Mouse (Mus musculus): ENCODE data around the gene Tmprss6.

The Tmprss6 gene

DNA sequence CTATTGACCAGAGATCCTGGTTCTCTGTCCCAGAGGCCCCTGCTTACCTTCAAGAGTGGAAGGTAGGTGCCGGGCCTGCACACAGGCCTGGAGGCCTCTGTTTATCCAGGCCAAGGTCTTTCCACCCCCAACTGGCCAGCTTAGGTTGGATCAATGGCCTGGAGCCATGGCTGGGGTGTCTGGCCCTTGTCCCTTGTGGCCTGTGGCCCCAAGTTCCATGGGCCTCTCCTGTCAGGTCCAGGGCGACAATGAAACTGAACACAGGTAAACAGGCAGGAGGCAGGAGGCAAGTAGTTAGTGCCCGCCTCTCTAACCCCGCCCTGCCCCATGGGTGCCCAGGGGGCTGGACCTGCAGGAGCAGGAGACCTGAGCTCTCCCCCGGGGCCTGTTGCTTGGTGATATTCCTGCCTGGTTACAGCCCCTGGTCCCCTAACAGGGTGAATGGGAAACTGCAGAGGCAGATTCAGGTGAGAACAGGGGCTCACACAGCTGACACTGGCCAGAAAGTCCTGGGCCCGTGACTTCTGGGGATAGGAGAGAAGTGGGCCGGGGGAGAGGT lies at the start of gene Tmprss6:
Tmprss6 (minus strand) TSS at position 256 of the 559 bp plus-strand sequence.
- DNase-seq (ENCODE audit: low spot score in 2 of 2): no peak

DNA sequence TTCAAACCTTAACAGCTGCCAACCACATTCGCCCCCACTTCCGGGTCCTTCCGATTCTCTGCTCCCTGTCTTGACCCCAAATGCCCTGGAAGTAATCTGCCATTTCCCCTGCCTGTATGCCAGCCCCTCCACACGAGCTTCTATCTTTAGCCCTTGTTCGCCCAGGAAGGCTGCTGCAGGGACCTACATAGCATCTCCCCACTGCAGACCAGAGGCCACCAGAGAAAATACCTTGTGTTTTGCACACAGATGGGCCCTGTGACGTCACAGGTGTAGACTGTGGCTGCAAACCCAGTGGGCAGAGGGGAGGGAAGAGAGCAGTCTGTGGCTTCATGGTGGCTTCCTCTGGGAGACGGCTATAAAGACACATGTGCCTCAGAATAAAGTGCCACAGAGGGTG lies 49.8 kb upstream of the Tmprss6 start:
- no peak for DNase-seq (ENCODE audit: low spot score in 2 of 2)

DNA sequence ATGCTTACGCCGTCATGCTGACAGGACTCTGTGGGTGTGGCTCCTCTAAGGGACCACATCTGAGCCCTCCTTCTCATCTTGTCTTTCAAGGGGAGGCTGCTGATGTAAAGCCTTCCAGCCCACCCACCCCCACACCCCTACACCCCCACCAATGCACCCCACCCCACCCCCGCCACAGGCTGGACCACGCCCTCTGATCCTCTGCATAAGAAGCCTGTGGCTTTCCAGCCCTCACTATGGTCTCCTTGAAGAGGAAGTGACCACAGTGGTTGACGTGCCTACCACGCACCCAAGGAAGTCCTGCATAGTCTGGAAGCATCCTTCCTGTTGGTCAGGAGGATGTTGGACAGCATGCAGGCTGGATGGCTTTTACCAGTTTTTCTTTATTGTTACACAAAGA lies 47.3 kb upstream of the Tmprss6 start:
- DNase-seq (ENCODE audit: low spot score in 2 of 2): no peak

DNA sequence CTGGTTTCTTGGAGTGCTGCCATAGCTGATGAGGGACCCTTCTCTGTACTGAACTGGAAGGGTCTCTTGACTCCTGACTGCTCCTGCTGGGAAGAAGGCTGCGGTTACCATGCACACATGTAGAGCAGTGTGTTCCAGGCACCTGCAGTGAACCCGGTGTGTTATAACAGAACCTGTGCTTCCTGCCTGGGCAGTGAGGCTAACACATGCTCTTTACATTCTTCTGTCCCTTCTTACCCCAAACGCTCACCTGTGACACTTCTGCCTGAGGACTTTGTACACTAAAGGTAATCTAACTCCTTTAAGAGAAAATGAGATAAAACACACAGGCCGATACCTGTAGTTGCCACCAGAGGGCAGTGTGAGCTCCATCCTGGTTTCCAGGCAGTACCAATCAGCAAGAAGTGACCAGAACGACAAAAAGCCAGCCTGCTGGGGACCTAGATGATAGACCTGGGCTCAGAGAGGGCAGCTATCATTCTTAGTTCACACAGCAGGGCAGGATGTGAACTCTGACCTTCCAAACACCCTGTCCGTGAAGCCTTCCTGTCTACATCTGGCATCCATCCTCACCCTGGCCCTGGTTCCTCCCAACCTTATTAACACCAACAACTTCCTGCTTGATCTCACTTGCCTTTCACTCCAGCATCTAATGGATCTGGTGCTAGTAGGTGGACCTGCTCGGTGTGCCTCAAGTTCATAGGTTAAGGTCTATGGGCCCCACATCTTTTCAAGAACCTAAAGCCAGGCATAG lies 46.1 kb upstream of the Tmprss6 start:
- DNase-seq (ENCODE audit: low spot score in 2 of 2): peak; percentile 61 to 65

DNA sequence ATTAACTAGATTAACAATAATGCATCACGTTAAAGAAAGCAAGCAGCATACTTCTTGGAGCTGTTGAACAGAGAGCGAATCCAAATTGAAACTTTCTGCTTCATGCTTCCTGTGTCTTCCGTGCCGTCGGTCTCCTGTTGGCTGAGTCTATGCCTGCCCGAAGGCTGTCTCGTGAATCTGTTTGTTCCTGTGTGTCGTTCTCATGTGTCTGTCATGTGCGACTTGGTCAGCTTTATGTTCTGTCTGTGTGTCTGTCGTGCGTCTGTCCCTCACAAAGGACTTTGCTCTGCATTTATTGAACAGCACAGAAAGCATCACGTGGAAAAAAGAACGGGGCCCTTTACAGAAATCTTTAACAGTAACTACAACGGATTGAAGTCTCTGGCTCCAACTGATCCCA lies 44.6 kb upstream of the Tmprss6 start:
- DNase-seq (ENCODE audit: low spot score in 2 of 2): no peak

DNA sequence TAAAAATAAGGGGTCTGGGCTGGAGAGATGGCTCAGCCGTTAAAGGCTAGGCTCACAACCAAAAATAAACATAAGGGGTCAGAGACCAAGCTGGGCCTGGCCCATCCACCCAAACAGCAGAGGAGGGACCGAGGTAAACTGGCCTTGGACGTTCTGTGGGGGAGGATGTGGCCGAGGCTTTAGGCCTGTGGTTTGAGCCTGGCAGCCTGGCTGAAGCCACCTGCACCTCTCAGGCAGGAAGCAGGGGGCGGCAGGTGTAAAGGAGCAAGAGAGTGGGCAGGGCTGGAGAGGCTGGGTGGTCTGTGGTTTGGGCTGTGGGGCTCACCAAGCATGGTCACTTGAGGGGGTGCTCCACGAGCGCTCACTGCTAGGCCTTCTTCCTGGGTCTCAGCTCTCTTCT lies 43.5 kb upstream of the Tmprss6 start:
- DNase-seq (ENCODE audit: low spot score in 2 of 2): no peak

DNA sequence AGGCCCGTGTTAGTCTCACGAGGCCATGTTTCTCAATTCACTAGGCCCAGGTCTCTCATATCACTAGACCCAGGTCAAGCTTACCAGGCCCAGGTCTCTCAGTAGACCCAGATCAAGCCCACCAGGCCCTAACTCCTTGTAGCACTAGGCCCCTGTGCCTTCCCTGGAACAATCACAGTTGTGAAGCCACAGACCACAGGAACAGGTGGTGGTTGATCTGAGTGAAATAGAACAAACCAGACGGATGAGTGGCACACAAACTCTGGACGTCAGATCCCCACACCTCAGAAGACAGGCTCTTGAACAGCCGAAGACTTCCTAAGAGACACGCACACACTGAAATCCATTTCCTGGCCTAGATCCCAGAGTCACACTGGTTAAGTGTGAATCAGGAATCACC lies 42.3 kb upstream of the Tmprss6 start:
- no peak for DNase-seq (ENCODE audit: low spot score in 2 of 2)

DNA sequence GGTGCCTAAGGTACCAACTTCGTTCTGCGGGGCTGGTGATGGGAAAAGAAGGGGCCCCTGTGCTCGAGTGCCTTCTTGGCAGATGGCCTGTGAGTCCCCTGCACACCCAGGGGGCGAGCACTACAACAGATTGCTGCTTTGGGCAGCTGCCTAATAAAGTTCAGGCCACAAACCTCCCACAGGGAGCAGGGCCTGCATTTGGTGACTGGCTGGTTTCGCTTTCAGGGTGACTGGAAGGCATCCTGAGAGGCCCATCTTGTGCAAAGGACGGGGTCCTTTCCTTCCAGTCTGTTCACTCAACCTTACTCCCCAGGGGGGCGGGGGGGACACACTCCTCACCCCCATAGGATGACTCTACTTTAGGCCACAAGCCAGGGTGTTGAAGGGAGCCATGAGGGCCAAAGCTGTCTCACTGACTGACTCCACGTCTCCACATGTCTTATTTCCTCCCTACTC lies 41.7 kb upstream of the Tmprss6 start:
- DNase-seq (ENCODE audit: low spot score in 2 of 2): no peak

DNA sequence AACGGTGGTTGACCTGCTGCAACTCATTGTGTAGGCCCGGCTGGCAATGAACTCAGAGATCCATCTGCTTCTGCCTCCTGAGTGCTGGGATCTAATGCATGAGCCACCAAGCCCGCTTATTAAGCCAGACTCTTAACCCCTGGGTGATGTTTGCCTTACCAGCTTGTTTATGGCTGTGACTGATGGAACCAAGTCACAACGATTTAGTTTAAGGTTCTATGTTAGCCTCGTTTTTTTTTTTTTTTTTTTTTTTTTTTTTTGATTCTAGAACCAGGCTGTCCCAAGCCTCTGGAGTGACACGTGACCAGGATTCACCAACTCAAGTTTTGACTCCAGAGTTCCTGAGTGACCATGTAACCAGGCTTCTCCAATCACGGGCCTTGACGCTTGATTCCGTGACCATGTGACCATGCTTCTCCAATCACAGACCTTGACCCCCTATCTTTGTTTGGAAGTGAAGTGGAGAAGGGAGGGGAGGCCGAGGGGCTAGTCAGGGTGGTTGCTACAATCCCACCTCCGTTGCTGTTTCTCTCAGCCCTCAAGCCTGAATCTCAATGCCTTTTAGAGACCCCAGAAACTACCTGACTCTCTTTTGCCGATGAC lies 41.0 kb upstream of the Tmprss6 start:
- no peak for DNase-seq (ENCODE audit: low spot score in 2 of 2)

DNA sequence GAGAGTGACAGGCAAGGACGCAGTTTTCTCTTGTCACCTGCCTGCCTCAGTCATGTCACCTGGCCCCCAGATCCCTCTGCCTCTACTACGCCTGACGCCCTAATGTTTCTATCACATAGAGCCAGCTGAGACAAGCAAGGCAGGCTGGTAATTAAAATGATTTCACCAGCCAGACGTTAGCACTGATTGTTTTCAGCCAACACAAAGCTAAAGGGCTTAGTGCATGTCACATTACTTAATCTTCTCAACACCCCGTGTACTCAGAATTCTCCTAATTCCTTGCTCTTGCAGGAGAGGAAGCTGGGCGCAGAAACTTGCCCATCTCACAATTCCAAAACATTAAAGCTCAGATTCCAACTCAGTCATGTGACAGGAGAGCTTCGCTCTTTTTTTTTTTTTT lies 40.0 kb upstream of the Tmprss6 start:
- no peak for DNase-seq (ENCODE audit: low spot score in 2 of 2)

DNA sequence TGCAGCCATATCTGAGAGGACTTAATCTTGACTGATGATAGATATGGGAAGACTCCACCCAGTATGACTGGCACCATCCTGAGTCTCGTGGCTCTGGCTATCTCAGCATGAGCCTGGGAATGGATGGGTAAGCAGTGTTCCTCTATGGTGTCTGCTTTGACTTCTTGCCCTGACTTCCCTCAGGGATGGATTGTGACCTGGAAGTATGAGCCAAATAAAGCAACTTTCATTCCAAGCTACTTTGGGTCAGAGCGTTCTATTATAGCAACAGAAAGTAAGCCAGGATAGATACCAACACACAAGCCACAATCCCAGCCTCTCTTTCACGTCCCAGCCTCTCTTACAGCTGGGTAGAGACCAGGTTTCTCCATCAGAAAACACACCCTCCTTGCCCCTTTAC lies 37.1 kb upstream of the Tmprss6 start:
- no peak for DNase-seq (ENCODE audit: low spot score in 2 of 2)

DNA sequence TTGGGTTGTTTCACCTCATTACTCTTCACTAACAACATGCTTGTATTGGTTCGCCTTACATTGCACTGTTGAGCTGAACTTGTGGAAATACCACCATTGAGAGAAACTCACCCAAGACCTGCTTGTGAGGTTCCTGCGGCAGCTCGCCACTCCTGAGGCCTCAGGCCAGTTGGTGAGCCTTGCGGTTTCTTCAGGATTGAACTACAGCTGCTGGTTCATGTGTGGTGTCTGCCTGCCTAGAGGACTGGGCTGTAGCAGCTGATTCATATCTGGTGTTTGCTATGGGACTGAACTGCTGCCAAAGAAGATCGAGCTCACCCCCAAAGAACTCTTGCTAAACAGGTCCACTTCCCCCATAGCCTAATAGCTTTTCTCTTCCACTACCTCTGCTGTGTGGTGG lies 36.4 kb upstream of the Tmprss6 start:
- DNase-seq (ENCODE audit: low spot score in 2 of 2): no peak

DNA sequence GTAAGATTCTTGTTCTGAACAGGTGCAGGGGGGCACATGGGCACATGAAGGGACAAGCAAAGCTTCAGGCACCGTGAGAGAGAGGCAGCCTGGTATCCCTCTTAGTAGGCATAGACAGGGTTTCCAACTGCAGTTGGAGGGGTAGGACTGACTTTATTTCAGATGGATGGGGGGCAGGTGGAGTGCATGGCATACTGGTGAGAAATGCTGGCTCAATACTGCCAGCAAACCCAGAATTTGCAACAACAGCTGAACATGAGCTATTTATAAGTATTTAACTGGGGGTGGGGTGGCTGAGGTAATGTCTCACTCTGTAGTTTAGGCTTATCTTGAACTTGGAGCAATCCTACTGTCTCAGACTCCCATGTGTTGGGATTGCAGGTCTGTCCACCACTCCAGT lies 35.6 kb upstream of the Tmprss6 start:
- no peak for DNase-seq (ENCODE audit: low spot score in 2 of 2)

DNA sequence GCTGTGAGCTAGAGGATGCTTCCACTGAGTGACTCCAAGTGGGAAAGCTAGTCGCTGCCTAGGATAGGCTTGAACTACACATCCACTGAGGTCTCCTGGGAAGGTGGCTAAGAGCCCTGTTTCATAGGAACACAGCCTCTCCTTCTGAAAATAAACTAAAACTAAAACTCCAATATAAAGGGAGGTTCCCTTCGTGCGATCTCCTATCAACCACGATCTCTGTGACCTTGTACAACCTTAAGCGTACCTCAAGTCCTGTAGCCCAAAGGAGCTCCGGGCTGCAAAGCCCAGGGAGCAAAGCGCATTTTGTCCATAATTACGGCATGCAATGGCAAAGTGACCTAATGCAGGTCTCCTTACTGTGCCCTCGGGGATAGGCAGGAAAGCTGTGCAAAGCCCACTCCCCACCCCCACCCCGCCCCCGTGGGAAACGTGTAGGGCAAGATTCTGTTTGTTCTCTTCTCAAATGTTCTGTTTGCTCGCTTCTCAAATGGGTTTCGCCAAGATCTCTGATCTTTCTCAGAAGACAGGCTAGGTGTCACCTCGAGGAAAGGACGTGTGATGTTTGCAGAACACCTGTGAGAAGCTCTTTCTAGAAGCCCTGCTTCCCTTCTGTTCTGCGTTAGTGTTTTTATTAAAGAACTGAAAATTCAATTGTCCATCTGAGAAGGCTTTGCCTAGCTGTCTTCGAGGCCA lies 34.2 kb upstream of the Tmprss6 start:
- no peak for DNase-seq (ENCODE audit: low spot score in 2 of 2)

DNA sequence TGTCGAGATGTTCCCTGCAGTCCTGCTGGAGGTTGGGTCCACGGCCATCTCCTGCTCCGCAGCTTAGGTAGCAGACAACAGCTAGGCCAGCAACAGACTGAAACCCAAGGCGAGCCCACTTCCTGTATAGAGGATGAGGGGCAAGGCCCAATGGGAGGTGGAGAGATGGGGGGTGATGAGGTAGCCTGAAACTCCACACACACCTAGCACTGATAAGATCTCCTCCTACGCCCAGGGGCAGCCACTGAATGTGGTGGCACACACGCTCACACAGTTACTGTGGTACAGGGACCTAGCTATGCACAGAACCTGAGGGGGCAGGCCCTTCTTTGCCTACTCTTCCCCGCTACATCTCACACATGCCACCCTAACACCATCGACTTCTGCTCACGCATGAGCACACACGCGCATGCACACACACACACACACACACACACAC lies 26.6 kb upstream of the Tmprss6 start, which contains the start of gene Il2rb:
Il2rb (minus strand) TSS at position 304 of the 439 bp plus-strand sequence.
- DNase-seq (ENCODE audit: low spot score in 2 of 2): no peak

DNA sequence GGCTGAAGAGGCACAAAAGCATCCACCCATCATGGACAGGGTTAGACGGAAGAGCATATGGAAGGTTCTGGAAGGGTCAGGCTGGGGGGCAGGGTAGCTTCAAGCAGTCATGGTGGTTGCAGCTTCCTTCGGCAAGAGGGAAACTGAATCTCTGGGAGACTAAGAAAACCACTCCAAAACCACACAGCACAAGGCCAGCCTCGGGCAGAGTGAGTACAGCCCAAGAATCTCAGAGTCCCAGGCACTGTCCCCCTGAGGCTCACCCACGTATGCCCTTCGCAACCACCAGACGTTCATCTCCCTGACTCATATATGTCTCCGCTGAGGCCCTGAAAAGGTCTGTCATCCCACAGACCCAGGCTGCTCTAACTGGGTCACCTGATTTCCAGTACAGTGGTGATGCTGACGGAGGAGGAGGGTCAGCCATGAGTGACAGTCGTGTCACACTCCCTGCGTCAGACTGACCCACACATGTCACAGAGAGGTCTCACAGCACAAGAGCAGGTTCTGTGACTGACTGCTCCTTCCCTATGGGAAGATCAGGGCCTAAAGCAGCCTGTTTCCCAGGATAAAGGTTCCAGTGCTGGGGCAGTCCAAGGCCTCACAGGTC lies 25.1 kb upstream of the Tmprss6 start:
- DNase-seq (ENCODE audit: low spot score in 2 of 2): no peak

DNA sequence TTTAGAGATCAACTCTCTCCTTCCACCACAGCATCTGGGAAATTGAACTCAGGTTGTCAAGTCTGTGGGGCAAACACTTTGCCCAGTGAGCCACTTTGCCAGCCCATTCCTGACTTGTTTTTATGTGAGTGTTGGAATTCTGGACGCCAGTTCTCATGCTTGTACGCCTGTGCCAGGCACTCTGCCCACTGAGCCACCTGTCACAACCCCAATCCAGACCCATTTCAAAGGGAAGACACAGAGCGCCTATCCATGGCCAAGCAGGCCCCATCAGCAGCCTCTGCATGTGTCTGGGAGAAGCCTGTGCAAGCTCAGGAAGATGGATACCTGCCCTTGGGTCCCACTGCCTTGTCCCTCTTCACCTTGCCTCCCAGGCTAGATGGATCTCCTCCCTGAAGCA lies 22.9 kb upstream of the Tmprss6 start:
- DNase-seq (ENCODE audit: low spot score in 2 of 2): no peak

DNA sequence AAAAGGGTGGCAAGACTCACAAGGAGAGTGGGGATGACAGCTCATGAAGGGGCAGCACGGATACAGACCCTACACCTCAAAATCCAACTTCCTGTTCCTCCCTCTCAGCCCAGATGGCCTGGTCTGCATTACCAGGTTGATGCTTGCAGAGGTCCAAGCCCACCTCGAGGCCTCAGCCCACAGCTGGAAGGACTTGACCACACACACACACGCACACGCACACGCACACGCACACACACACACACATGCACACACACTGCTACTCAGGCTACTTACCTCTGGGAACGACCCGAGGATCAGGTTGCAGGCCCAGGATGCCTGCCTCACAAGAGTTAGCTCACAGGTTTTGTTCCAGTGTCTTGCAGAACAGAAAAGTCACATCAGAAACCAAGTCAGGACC lies 21.5 kb upstream of the Tmprss6 start:
- no peak for DNase-seq (ENCODE audit: low spot score in 2 of 2)

DNA sequence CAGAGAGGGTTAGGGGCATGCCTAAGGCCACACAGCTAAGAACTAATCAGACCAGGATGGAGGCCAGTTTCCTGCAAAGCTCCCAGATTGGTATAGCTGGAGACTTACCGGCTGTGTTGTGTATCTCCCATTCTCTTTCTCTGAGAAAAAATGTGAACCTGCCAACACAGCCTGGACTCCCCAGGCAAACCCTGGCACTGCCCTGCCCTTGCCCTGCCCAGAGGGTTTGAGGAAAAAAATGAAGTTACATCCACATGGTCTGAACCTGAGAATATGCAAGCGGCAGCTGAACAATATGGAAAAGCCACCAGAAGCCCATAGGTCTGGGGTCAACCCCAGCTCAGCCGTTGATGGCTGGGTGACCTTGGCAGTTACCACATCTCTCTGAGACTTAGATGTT lies 20.8 kb upstream of the Tmprss6 start:
- no peak for DNase-seq (ENCODE audit: low spot score in 2 of 2)

DNA sequence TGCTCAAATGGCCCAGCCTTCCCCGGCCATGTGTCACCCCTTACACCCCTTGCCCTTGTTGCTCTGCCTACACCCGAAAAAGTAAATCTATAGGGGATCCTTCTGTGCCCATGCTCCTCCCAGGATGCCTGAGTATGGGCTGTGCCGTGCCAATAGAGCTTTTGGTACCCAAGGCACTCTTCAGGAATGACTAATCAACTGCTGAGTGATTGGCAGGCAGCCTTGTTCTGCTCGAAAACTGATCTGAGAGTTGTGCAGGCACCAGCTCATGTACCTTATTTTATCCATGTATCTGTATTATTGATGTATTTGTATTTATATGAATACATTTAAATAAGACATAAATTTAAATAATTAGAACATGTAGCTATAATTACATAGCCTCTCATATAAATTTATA lies 18.6 kb upstream of the Tmprss6 start:
- no peak for DNase-seq (ENCODE audit: low spot score in 2 of 2)

DNA sequence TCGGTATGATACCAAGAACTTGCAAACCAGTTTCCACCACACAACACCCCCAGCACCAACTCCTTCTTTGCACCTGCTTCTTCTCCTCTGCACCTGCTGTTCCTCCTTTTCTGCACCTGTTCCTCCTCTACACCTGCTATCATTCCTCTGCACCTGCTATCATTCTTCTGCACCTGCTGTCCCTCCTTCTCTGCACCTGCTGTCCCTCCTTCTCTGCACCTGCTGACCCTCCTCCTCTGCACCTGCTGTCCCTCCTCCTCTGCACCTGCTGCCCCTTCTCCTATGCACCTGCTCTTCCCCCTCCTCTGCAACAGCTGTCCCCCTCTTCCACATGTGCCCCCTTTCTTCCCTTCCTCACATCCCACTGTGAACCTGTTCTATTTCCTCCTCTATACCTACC lies 18.1 kb upstream of the Tmprss6 start:
- DNase-seq (ENCODE audit: low spot score in 2 of 2): no peak

DNA sequence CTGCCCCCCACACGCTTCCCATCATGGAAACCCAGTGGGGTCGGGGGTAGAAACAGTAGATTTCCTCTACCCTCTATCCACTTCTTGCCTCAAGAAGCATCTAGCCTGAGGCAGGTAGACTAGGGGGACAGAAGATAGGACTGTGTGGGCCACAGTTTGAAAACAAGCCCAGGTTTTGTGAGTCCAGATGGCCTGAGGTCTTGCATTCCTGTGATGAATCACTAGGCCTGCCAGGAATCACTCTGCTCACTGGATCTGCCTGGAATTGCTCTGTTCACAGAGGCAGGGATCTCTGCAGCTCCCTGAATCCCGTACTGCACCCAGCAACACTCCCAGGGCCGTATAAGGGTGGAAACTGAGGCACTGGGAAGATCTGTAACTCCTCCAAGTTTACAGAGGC lies 14.9 kb upstream of the Tmprss6 start:
- DNase-seq (ENCODE audit: low spot score in 2 of 2): no peak
